Mouse (Mus musculus) ovary, postnatal 36 days (tissue): ENCODE results near the gene Trim9.

ENCODE experiments used
- DNase-seq: peaks from one replicate; pipeline ENCODE4 v3.0.0; 2022; ENCODE audit warnings: low spot score, mixed read lengths

Gene Trim9

DNA sequence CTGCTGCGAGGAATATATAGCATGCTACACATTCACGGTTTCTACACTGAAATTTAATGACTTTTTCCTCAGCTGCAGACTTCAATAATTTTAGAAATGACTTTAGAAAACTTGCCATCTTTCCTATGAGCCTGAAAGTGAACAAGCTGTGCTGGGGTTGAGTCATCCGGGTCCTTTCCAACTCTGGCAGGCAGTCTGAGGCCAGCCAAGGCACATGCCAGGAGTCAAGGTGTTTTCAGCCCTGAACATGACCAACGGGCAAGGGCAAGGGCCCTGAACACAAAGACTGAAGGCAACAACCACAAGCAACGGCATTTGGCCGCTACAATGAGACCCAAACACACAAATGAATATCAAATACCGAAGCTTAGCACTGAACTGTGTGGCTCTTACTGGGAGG lies 21.6 kb downstream of the Trim9 start:
- DNase-seq: no peak

DNA sequence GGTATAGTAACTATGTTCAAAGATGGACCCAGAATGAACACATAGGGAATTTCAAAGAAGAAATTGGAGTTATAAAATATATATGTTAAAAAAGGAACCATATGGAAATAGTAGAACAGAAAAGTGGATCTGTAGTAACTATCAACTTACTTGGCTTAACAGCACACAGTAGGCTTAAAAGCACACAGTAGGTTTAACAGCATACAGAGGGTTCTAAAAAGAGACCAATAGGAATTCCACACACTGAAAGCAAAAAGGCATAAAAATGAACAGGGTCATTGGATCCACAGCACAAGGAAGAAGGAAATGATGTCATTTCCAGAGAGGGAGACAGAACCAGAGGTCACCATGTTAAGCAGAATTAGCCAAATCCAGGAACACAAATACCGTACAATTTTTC lies 24.6 kb downstream of the Trim9 start:
- no peak for DNase-seq

DNA sequence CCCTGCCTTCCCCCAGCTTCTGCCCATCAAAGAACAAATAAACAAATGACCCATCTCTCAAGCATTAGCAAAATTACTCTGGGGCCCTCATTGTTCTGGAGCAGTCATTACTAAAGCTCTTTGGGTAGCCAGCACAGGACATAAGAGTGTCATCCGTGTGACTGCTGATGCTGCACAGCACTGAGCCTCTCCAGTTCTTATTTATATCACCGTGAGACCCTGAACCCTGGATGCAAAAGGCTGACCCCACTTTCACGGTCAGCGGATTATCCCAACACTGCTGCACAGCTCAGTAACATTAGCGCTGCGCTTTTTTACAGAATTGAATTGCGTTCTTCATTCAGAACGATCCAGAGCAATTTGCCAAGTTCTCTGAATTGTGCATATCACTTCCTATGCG lies 31.3 kb downstream of the Trim9 start:
- DNase-seq: no peak

DNA sequence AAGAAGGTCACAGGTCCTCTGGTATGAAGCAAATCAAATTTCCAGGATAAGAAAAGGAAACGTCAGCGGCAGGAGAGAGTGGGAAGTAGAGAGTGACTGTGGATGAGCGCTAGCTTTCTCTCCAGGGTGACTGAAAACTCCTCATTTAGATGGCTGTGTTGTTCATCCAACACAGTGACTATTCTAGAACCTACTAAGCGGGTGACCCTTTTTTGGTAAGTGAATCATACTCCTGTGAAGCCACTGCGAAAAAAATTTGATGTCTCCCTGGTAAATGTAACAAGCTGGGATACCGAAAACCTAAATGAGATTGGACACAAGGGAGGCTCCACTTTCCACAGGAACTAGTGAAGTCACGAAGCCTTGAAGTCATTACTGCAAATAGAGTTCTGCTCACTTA lies 39.5 kb downstream of the Trim9 start:
- DNase-seq: no peak

DNA sequence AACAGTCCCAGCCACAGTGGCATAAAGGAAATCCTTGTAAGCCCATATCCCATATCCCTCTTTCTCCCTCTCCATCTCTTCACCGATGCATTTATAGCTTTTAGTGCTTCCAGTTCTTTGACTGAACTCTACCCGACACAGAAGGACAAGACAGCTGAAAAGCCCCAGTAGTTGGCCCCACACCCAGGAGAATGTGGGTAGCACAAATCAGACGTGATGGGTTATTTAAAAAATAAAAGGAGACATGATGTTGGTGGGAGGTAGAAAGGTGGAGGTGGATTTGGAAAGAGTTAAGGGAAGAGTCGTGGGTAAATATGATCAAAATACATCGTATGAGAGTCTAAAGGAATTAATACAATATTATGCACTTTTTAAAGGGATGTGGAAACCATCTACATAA lies 40.4 kb downstream of the Trim9 start:
- DNase-seq: no peak

DNA sequence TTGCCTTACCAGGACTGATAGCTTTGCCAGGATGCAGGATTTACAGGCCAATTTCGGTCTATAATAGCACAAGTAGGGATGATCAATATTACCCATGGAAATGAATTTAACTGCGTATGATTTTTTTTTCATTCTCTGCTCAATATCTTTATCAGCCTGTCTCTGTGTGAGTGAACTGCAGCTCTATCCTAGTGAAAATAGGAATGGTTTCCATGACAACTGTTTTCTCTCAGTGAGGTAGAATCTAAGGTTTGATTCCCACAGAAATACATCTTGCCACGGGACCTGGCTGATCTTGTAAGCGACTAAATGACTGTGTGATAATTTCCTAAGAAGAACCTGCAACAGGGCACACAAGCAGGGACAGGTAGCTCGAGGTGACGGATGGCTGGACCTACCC lies 43.4 kb downstream of the Trim9 start:
- DNase-seq: no peak

DNA sequence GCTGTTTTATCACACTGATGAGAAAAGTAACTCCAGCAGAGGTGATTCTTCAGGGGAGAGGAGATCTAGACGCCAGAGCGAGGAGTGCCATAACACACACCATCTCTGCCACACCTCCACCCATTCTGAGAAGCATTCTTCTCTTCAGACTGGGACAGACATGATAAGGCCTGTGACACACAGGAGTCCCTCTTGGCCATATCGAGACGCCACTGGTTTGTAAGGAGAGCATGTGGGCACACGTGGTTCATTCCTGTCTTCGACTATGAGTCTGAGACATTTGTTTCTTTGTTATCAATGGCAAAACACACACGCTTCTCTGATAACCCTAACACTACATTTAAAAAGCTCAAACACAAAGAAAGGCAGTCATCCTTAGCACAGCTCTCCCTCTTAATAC lies 43.9 kb downstream of the Trim9 start:
- no peak for DNase-seq

DNA sequence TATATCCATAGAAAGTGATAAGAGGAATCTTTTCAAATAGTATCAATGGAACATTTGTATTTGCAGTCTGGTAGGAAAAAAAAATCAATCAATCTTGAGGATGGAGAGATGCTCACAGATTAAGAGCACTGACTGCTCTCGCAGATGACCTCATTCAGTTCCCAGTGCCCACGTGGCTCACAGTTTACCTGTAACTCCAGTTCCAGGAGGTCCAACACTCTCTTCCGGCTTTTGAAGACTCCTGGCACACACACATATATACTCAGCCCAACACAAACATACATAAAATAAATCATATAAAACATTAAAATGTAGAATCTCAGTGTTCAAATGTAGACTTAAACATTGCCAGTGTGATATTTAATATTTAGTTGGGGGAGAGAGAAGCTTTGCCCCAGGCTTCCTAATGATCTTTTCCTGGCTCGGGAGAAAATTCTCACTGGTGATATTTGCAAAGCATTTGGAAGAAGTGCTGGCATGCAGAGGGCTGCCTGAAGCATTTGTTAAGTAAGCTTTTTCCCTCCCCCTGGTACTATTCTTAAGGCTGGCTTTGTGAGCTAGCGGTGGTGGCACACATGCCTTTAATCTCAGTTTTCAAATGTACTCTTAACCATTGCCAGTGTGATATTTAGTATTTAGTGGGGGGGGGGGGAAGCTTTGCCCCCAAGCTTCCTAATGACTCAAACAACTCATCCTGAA lies 45.2 kb downstream of the Trim9 start:
- DNase-seq: no peak

DNA sequence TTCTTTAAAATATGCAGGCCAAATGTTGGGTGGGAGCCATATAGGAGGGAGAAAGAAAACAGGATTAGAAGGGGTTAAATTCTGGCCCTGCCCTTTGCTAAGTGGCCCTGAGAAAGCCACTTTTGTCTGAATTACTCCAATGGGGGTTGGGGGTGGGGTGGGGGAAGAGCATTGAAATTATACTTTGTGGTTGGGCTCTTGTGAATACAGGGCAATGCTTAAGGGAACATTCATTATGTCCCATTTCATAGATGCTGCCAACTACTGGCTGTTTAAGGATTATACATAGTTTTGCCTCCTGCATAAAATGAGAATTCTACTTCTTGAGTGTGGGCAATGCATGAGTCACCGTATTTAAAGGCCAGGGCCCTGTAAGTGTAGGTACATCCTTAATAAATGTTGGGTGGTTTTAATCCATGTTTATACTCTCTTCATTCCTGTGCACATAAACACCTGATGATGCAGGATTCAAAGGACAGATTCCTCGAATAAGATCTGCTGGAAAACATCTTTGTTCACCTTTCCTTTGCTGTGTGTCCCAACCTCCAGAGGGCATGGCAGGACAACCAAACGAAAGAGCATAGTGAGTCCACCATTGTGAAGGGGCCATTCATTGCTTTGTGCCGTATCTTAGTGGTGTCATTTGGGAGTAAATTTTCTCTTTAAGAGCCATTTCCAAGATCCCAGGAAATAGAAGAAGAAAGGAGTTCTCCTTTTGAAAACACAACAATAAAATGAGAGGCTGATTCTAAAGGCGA lies 53.3 kb downstream of the Trim9 start:
- DNase-seq: no peak

DNA sequence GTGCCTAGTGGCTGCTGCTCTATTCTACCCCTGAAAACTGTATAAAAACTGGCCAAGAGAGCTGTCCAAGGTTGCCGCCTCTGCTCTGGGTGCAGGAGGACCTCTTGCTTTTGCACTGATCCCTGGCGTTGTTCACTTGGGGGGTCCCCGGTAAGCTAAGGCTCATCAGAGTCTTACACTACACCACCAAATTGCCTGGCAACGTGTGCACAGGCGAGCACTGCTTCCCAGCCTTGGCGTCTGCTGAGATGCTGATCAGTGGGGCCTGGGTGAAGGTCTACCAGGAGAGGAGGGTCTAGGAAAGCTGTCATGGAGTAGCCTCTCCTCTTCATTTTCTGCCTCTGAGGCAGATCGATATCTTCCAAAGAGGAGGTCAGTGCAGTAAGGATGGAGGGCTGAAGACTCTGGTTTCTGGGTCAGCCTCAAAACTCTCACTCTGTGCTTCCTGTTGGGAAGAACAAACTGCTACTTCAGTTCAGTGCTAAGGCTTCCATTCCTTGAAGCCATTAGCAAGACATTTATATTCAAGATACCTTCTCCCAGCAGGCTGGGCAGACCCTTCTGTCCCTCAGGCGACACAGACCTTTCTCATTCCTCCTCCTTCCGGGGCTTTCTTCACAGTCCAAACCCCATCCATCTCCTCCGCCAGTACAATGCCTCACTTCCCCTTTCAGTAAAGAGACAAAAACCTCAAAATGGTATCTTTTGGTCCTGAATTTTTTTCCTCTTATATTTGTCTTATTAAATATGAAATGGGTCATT lies 54.1 kb downstream of the Trim9 start:
- no peak for DNase-seq

DNA sequence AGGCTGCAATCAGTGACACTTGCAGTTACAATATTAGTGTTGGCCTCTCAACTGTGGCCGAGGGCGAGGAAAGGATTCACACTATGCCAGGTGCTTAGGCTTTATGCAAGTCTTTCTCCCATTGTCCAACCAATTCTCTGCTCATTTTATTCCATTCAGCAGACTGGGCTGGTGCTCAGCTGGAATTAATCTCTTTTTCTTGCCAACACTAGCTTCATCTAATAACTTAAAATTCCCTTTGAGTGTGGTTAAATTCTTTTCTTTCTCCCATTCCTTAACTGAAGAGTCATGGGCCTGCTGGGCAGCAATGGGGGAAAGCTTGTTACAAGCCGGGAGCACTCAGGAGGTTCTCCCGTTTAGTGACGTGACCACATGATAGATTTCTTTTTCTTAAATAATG lies 61.9 kb downstream of the Trim9 start:
- no peak for DNase-seq

DNA sequence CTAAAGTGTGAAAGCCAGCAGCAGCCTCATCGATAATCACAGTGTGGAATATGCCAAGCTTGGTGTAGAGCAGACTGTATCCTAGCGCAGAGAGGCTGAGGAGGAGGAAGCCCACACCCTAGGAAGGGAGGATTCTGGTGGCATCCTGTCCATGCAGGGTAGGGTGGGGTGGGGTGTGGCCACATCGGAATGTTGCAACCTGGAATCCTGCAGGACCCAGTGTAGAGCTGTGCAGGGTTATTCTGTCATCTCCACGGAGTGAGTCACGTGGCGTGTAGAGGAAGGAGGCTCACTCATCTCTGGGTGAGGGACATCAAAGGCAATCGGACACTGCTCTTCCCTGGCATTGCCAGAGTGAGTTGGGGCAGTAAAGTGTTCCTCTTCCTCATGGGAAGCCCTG lies 62.4 kb downstream of the Trim9 start:
- no peak for DNase-seq

DNA sequence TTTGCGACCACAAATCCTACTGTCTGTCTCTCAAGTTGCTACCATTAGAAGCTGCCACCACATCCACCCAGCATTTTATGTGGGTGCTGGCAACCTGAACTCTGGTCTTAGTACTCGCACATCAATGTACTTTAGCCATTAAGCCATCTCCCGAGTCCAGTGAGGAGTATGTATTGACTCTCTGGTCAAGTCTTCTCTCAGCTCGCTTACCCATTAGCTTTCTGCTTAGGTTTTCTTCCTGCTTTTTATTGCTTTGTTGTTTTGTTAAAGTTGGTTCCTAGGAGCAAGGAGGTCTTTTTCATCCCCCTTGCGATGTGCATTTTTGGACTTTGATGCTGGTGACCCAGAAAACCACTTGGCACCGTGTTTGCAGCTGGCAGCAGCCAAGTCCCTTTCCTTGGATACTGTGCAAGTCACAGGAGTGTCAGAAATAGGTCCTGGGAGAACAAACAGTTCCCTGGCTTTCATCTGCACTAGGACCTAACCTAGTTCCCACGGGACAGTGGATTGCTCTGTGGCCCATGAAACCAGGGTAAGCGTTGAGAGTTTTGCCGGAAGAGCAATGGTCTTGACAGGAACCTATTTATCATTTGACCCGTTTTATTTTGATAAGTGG lies 64.2 kb downstream of the Trim9 start:
- DNase-seq: no peak

DNA sequence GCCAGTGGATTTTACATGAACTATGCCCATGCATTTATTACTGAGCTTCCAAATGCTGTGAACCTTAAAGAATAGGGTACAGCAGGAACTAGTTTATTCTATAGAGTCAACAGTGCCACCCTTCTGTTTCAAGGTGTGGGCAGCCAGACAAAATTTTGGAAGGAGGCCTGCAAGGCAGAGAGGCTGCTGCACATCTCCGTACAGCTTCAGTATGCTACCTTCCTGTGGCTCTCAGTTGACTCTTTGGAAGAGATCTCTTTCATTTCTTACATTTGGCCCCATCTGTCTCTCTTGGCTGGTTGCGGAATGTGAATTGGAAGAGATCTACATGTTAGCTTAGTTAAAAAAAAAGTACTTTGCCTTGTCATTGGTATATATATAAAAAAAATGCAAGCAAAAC lies 66.5 kb downstream of the Trim9 start:
- DNase-seq: no peak

DNA sequence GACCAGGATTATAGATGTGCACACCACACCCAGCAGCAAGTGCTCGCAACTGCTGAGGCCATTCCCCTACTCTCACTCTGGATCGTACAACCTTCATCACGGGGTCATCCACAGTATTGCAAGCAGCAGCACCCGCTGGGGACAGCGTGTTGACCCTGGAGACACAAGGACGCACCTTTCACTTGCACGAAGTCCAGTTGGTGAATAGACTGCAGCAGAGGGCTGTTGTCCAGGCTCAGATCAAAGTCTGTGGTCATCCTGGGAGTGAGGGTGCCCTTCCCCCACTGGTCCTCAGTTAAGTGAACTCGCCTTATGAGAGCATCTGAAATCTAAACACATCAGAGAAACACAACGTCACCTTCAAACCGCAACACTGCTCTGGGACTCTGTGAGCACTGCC lies 67.0 kb downstream of the Trim9 start:
- DNase-seq: no peak

DNA sequence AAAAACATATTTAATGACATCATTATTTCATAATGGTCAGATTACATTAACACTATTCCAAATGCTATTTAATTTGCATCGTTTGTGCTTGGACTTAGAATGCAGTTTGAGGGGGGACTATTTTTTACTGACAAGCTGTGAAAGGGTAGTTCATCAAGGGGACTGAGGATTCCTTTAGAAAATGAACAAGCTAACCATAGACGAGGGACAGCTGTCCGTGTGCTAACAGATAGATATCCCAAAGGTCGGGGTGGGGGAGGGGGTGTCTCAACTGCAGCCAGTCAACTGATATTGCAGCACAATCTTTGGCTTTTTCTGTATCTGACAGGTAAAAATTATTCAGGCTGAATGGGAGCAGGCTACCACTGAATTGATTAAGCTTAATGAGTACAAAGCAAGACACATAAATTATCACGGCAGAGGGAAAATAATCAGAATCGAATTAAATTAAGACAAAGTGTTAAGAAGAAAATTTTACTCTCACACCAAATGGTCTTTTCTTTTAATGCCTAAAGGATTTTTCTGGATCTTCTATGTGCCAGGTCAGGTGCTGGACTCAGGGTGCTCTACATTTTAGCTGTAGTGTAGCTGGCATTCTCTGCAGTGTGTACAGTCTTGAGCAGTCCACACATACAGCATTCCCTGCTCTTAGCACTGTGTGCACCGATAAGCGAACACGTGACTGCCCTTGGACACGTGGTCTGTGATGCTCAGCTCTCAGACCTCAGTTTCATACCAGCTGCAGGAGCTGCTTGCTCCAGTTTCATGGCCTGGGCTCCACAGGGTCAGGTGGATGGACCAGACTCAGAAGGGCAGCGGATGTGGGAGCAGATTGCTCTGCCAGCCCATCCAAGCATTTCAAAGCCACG lies 70.1 kb downstream of the Trim9 start:
- DNase-seq: no peak

DNA sequence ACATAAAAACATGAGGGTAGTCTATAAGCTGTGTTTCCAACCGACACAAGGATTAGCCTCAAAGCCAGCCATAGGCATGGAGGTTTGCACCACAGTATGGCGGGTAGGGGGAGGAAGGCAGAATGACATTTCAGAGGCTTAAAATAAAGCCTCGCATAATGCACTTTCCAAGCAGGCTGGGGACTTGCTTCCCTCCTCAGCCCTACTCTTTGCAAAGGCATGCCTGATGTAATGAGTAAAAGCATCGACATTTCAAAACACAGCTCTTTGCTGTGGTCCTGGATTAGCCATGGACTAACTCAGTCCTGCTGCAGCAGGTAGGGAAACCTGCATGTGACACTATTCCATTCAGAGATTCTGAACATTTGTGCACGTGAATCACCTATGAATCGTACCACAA lies 77.7 kb downstream of the Trim9 start:
- no peak for DNase-seq

DNA sequence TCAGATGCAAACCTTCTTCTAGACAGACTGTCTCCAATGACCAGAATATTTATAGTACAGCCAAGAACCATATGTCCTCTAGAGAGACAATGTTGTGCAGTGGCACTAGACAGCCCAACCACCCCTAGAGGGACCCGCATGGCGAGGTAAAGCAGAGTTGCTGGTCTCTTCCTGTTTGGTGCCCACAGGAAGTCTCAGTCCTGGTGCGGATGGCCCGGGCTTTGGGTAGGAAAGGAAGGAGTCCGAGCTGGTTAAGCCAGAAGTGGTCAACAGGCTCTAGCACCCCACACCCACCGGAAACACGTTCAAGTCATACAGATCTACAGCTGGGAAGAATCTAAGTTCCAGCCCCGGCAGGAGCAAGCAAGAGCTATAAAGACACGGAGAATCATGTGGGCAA lies 80.1 kb downstream of the Trim9 start:
- DNase-seq: no peak

DNA sequence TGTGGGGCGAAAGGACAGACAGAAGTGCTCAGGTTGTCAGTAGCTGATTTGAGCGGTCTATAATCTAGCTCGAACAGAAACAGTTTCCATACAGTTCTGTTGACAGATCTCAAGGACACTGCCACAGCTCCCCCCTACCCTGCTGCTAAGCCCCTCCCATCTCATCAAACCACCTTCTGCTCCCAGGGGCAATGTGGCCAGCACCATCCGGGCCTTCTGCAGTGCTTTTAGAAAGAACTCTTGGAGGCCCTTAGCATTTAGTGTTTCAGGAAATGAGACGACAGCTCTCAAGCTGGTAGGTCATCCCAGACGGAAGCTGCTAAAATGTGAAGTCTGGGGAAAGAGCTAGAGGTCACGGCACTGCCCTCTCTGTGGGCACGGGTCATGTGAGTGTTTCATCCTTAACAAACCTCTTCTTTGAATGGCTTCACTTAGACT lies 80.9 kb downstream of the Trim9 start:
- DNase-seq: no peak

DNA sequence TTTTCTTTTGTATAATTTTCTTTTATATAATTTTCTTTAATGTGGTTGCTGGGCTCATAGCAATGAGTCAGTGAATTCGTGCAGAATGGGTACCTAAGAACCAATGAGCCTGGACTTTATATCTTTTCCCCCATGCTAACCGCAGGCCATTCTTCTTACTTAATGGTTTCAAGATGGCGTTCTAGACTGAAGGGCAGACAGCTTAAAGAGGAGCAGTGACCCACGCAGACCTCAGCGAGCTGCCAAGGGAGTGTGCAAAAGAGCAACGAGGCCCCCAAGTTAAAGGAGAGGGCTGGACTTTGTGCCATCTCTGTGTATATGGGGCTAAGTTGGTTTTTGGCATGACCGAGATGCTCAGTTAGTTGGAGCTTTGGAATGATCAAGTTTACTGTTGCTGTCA lies 83.7 kb downstream of the Trim9 start:
- DNase-seq: no peak

DNA sequence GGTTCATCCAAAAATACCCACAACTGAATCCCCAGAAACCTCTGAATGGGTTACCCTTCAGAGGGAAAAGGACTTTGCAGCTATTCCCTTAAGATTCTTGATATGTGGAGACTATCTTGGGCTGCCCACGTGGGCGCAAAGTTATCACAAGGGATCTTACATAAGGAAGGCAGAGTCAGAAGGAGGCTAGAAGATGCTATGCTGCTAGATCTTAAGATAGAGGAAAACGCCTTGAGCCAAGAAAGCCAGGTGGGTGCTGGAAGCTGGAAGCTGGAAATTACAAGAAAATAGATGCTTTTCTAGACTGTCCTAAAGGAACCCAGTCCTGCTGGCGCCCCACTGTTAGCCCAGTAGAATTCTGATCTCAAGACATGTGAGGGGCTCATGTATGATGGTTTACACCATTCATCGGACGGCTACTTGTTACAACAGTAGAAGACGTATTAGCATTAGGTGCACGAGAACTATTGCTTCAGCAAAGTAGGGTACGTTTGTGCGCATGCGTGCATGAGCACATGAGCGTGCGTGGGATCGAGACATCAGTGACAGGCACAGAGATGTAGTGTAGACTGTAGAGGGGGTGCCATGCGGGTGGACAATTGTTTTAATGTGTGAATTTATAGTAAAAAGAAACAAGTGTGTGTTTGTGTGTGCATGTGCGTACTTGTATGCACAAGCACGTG lies 85.0 kb downstream of the Trim9 start:
- DNase-seq: no peak
